Mouse (Mus musculus): ENCODE results near the gene Tnfaip8l1.

Gene Tnfaip8l1

DNA sequence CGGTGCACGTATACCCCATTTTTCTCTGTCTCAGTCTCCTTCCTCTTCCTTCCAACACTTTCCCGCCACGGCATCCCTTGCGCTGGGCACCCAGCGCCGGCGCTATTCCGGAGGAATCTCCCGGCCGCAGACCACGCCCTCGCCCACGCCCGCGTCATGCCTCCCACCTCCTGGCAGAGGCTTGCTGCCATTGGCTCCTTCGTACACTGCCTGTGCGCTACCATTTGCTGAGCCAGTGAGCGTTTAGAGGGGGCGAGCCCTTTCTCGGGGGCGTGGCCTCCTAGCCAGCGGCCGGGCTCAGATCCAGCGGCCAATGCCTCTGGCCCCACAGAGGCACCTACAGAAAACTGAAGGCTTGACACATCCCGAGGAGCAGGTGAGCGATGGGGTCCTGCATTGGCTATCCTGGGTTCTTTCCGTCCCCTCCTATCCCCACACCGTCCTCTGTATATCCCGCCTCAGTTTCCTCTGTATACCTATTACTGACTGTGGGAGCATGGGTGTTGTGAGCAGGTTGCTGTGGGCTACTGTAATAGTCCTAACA, at the start of gene Tnfaip8l1:
Gene Tnfaip8l1, plus strand, starts transcription at position 247 of the 544 bp plus-strand sequence.
- DNase-seq (ENCODE audit: low spot score in 2 of 2): peak; percentile 95 to 96

DNA sequence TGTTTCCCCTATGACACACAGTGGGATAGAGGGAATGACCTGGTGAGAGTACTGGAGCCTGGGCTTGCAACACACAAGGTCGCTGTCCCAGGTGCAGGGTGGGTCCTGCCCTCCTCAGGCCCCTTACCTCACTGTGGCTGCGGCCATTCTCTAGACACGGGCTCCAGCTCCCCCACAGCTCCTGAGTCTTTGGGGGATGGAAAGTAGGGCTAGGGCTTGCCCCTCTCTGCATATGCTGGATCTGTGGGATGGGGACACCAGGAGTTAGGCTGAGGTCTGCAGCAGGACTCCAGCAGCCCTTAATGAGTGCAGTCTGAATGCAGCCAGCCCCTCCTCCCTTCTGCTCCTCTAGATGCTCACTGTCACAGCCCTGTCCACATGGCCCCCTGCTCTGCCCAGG, 49.5 kb upstream of the Tnfaip8l1 start:
- DNase-seq (ENCODE audit: low spot score in 2 of 2): no peak

DNA sequence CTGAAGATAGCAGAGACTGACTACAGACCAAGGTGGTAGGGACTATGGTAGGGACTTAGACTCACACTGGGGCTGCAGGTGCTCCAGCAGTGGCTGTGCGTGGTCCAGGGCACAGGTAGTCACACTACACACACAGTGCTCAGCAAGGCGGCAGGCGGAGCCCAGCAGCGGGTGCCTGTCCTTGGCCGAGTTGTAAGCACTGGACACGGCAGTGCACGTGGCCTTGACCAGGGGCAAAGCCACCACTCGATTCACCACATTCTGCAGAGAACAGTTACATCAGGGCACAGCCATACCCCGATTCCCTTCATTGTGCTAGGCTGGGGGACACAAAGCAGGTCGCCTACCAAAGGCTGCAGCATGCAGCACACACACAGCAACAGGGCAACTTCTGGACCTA, 46.1 kb upstream of the Tnfaip8l1 start:
- DNase-seq (ENCODE audit: low spot score in 2 of 2): no peak

DNA sequence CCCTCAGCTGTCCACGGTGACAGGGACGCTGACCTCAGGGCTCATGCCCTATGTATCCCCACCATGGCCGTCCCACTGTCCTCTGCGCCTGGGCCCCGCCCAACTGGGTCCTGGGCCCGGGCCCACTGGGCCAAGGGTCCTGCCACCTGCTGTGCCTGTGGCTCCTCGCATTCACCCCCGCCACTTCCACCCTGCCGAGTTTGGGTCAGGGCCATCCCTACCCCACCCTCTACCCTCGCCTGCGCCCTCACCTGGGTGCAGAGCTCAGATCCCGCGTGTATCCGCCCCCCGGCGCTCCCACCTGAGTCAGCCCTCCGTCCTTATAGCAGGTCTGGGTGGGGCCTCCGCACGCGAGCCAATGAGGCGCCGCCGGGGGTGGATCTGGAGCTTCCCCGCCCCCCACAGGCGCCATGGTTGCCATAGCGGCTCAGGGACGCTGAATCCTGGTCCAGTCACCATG, 45.0 kb upstream of the Tnfaip8l1 start, which contains the start of gene Plin5:
Gene Plin5, minus strand, starts transcription at position 346 of the 460 bp plus-strand sequence.
- peak in 1 of 2 experiments; percentile 47 for DNase-seq (ENCODE audit: low spot score in 2 of 2)

DNA sequence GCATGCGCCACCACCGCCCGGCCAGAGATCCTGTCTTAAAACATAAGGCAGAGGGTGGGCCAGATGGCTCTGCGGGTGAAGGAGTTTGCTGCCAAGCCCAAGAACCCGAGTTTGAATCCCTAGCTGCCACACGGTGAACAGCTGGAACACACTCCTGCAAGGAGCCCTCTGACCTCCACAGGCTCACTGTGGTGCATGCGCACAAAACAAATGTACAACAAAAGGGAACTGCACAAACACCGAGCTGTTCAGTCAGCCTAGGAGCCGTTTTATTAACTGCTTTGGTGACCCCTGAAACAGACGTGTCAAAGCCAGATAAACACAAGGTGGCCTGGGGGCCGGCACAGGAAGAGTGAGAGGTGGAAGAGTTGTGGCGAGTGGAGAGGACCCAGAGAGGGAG, 42.8 kb upstream of the Tnfaip8l1 start:
- DNase-seq (ENCODE audit: low spot score in 2 of 2): no peak

DNA sequence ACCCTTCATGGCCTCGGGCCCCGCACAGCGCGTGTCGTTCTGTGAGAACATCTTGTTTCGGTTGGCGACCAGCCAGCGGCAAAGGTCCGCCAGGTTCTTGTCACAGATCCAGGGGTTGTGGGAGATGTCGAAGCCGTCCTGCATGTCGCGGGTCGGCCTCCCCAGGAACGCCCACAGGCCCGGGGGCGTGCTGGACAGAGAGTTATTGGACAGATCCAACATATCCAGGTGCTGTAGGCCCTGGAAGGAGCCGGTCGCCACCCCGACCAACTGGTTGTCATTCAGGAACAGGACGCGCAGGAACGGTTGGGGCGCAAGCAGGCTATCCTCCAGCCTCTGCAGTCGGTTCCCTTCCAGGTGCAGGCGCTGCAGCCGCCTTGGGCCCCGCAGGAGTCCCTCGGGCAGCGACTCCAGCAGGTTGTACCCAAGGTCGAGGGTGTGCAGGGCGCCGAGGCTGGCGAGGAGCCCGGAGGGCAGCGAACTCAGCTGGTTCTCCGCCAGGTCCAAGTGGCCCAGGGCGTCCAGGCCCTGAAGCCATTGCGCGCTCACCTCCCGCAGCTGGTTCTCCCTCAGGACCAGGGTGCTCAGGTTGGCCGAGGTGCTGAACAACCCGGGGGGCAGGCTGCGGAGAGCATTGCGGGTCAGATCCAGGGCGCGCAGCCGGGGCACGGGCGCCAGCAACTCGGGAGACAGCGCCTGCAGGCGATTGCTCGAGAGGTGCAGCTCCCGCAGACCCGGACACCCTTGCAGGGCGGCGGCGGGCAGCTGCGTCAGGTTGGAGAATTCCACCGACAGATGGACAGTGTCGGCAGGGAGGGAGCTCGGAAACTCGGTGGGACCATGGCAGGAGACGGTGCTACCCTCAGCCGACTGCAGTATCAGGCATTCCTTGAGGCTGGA, 42.0 kb upstream of the Tnfaip8l1 start:
- no peak for DNase-seq (ENCODE audit: low spot score in 2 of 2)

DNA sequence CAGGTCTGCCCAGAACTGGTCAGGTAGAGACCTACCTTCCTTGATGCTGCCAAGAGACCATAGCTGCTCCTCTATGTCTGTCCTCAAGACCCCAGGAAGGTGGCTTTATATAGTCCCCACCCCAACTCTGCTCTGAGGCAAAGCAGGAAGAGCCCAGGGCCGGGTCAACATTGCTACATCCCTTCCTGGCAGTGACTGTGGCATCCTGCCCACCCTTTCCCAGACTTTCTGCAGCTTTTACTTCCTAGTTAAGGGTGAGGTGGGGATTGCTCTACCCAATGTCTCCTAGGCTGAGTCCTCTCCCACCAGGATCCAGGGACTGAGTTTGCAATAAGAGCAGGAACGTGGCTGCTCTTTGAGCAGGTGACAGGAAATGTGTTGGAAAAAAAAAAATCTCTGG, 40.5 kb upstream of the Tnfaip8l1 start, which contains the start of gene Lrg1:
Gene Lrg1, minus strand, starts transcription at position 176 of the 400 bp plus-strand sequence.
- no peak for DNase-seq (ENCODE audit: low spot score in 2 of 2)

DNA sequence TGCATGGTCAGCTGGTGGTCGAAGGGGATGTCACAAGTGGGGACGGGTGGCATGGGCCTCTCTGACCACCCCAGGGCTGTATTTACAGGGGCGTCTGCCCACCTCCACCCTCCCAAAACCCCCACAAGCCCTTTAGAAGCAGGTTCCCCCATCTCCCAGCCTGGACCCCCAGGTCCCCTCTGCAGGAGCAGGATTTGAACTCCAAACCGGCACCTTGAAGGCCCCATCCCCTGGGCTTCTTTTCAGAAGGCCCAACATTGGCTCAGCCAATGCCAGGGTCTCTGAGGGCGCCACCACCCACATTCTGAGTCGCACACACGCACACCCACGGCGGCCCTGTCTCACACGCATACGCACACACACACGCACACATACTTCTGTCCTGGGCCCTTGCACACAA, 39.1 kb upstream of the Tnfaip8l1 start:
- no peak for DNase-seq (ENCODE audit: low spot score in 2 of 2)

DNA sequence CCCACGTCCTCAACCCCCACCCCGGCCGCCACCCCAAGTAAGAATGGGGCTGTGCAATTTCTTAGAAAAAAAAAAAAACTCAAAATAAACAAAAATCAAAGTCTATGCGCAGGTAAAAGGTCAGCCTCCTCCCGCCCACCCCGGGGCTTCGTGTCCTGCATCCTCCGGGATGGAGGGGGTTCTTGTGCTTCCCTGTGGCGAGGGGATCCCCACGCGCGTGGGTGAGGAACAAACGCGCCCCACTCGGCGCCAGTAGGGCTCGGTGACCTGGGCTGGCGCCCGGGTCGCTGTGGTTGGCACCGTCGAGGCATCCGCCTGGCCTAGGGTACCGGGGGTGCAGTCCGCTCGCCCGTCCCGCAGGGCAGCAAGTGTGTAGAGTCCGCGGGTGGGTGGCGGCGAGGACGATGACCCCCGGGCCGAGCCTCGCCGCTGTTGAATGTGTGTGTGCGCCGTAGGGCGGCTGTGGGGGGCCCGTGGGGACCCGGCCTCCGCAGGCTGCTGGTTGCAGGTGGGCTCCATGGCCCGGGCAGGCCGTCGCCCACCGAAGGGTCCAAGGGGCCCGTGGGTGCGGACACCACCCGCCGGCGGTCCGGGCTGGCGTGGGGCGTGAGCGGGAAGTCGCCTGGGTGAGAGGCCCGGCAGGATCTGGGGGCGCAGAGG, 38.5 kb upstream of the Tnfaip8l1 start:
- no peak for DNase-seq (ENCODE audit: low spot score in 2 of 2)

DNA sequence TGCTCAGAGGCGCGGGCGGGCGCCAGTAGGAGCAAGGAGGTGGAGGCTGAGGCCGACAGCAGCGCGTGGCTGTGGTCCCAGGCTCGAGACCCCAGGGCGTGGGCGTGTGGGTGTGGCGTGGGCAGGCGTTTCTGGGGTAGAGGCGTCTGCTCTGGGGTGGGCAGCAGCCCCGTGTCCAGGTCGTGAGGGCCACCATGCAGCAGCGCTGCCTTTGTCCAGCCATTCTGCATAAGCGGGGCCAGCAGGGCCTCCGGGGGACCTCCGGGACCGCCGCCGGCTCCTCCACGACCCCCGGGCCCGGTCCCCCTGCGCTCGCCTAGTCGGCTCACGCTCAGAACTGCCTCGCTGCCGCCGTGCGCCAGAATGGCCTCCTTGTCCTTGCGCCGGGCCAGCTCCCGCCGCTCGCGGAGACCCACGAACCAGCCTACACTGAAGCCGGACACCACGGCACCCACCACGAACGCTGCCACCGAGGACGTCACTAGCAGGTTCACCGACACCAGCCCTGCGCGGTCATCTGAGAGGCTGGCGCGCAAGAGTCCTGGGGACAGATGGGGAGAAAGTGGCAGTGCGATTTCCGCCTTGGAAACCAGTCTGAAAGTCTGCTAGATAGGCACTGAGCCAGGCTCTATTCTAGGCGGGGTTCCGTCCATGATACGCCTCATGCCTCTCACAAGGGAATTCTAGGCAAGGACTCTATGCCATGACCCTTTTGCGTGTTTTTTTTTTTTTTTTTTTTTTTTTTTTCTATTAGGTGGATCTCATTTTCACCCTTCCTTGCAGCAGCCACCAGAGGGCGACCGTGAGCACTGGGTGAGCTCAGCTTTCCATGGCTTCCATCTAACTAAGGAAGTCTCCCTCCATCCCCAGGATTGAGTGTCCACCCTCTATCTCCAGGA, 37.7 kb upstream of the Tnfaip8l1 start:
- DNase-seq (ENCODE audit: low spot score in 2 of 2): no peak

DNA sequence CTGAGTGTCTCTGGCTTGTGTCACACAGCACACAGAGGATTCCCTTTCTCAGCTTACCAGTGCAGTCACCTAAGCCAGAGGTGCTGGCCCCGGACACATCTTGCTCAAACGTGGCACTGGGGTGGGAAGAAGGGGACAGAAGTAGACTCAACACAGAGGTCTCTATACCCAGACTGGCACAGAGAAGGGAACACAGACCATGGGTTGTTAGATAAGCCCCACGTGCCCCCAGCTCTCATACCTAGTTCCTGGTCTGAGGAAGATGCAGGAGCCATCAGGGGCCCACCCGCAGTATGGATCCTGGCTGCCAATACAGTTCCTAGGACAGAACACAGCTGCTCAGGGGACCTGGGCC, 37.0 kb upstream of the Tnfaip8l1 start:
- no peak for DNase-seq (ENCODE audit: low spot score in 2 of 2)

DNA sequence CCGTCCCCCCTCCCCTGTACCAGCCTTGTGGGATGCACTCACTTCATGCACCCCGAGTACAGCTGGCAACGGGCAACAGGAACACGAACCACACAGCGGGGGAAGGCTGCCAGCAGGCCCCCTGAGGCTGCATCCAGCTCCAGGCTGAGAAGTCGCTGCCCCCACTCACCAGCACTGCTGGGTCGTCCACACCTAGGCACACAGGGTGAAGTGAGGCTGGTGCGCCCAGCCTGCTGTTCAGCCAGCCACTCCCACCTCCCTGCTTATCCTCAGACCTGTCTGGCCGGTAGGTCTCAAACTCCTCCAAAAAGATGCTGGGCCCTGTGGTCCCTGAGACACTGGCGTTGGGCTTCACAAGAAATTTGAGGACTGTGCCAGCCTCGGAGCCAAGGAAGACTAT, 36.1 kb upstream of the Tnfaip8l1 start:
- DNase-seq (ENCODE audit: low spot score in 2 of 2): no peak

DNA sequence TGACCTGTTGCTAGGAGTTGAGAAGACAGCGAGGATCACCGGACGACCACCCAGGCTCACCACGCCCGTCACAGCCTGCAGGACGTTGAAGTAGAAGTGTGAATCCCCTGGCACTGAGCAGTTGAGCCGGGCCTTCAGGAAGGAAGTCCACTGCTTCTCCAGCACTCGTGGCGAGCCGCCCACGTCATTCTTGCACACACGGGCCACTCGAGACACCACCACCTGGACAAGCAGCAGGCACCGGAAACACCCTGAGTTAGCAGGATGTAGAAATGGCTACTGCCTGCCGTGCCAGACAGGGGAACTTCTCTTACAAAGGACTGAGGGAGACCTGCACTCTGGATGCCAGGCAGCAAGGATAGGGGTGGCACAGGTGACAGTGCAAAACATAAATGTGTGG, 34.0 kb upstream of the Tnfaip8l1 start:
- DNase-seq (ENCODE audit: low spot score in 2 of 2): no peak

DNA sequence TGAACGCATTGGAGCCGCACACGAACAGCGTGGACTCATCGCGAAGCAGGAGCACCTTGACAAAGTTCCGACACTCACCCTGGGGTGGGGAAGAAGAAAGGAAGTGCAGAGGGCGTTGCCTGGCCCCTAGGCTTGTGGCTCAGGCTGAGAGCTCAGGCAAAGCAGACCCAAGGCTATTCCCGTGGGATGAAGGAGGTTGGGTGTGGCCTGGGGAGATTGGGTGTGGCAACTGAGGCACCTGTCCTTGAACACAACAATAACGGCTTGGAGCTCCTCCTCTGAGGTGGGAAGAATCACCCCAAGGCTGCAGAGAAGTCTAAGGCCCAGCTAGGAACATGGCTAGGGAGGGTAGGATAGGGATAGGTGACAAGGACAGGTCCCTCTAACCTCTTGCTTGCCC, 31.1 kb upstream of the Tnfaip8l1 start:
- DNase-seq (ENCODE audit: low spot score in 2 of 2): no peak

DNA sequence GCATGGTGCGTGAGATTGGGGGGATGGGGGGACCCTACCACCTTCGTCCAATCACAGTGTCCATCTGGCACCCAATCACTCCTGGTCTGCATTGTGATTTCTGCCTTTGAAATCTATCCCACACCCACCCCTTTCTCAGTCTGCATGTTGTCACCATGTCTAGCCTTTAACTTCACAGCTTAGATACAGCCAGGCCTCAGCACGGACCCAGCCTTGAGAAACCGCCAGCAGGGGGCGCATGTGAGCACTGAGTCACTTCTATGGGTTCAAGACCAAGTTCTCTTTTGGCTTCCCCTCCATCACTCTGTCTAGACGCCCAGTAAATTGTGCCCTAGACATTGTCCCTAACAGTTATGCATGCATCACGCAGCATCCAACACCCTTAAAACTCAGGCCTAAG, 30.5 kb upstream of the Tnfaip8l1 start:
- no peak for DNase-seq (ENCODE audit: low spot score in 2 of 2)

DNA sequence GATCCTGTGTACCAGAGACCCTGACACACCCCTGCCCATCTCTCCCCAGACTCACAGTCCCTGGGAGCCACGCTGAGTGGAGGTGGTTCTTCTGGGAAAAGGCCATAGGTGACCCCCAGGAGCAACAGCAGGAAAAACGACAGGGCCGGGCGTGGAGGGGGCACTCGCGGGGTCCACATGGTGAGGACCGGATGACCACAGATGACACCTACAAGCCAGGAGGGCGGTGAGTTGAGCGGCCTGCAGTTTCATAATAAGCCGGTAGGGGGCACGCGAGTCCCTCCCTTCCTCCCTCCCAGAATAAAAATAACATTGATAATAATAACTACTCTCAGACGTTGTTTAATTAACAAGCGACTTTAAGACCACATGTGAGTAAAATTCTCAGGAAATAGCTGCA, 29.6 kb upstream of the Tnfaip8l1 start:
- DNase-seq (ENCODE audit: low spot score in 2 of 2): no peak

DNA sequence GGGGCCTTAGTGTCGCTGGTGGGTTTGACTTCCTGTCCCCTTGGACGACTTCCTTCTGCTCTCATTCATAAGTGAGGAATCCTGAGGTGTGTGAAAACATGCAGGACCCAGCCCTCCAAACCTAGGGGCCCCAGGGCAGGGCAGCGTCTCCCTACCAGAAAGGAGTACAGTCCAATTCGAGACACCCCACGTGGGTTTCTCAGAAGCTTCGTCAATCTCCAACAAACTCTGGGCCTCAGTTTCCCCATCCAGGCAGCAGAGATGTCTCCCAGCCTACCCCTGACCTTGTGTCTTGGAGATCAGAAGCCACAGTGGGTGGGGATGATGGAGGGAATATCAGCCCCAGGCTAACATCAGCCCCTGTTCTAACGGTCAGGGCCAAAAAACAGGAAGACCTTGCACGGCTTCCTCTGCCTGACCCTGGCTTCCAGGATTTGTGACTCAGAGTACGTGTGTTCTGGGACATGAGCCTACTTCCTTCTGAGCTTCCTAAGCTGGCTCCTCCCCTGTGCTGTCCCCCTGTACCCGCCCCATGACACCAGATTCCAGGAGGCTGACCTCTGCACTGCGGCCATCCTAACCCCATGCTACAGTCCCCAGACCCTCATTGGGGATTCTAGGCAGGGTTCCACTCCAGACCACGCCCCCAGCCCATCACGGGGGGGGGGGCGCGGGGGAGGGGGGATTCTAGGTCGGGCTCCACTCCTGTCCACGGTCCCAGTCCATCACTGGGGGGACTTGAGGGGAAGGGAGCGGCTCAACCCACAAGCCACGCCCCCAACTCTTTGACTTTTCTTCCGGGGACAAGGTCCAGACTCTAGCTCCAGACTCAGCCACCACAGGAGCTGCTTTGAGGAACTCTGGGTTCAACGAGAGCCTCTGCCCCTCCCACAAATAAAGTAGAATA, 28.6 kb upstream of the Tnfaip8l1 start:
- DNase-seq (ENCODE audit: low spot score in 2 of 2): no peak

DNA sequence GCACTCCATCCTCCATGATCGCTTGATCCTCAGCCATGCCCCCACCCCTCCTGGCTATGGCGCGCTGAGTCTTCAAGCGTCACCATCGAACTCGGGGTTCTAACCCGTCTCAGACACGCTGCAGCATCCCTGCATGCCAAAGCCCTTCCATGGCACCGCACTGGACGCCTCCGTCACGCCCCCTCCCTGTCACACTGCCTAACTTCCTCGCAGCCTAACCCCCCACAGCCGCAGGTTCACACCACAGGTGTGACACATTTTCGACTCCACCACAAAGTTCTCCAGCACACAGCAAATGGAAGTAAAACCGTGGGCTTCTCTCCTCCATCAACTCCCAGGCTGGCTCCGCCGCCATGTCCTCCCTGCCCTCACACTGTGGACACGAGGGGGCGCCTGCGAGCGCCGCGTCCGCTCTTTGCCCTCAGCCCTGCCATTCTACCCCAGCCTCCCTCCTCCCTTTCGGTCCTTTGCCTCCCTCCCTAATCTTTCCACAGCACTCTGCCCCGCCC, 27.8 kb upstream of the Tnfaip8l1 start:
- DNase-seq (ENCODE audit: low spot score in 2 of 2): no peak

DNA sequence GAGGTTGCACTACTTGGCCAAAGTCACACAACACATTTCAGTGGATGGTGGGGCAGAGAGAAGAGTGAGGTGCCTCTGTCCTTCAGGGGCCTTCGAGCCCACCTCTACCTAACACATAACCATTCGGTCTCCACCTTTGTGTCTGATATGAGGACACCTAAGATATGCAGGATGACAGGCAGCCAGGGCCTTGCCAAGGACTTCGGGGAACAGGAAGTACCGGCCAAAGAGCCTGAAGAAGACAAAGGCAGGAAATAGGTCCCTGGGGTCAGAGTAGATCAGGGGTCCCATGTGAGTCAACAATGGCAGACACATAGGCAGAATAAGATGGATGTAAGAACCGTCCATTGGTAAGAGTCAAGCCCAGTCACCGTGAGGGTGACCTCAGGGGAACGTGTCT, 25.7 kb upstream of the Tnfaip8l1 start:
- no peak for DNase-seq (ENCODE audit: low spot score in 2 of 2)

DNA sequence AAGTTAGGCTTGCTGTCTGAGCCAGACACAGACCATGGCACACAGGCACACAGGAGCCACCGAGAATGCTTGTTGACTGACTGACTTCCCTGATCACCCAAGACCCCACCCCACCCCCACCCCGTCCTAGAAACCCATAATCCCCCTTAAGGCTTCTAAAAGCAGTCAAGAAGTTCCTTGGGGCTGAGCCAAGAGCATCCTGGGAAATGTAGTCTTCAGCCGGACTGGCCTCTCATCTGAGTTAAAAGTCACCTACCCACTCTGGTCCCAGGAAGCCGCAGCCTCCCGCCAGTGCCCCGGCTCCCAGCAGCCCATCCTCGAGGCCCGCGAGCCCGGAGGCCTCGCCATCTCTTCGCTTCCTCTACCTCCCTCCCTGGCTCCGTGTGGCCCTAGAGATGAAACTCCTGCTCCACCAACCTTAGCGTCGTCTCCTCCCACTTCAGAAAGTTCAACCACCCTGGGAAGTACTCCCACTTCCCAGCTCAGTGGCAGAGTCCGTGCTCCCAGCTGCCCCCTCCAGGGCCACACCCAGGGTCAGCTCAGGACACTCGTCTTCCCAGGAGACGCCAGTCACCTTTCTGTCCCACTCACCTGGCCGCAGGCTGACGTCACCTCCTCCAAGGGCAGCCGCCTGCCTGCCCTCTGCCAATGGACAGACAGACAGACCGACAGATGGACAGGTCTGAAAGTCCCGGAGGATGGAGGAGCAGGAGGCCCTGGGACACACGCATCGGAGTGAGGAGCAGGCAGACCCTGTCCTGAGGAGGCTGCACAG, 24.3 kb upstream of the Tnfaip8l1 start:
- no peak for DNase-seq (ENCODE audit: low spot score in 2 of 2)
